In genomic region chr15:8485261-8485660, GRCm38 (mm10) we compare ENCODE assay signal across 36 mouse cellular contexts. TPM values are rescaled to one million over a fixed set of nuclear protein-coding genes. Genes with fewer than 3 reads are reported as not detected.
DNase-seq lines count a peak whose midpoint lies in the region; ATAC-seq and TF ChIP-seq lines count a peak whose summit lies in the region.
"Had no signal": no experiment of that assay in that cellular context is flagged by ENCODE, and none has a peak within 500 bp of the region (broad histone marks: within the 10 kb centered on the region; RNA-seq: fewer than 3 reads in every experiment).

No protein-coding gene starts in this region.

- no peak overlapping the region for H3K9ac ChIP-seq in forebrain, postnatal 0 days
- no peak overlapping the region for H3K9ac ChIP-seq in embryonic facial prominence, embryonic 14.5 days (ENCODE audit: low read depth, low read length)
- H3K9ac ChIP-seq: embryonic facial prominence, embryonic 12.5 days; heart, embryonic 12.5 days had no signal

- ATAC-seq in forebrain, postnatal 0 days: no peak
- no peak for ATAC-seq in embryonic facial prominence, embryonic 14.5 days (ENCODE audit: low read depth)
- no peak for ATAC-seq in erythroid progenitor cell, adult 5-6 weeks (replicated peaks; ENCODE audit: low FRiP score, poor library complexity, severe bottlenecking)
- ATAC-seq: forebrain, embryonic 16.5 days; Patski had no signal

- H3K36me3 ChIP-seq in forebrain, postnatal 0 days (ENCODE audit: insufficient read depth): no peaks in the 10 kb centered on the region
- H3K36me3 ChIP-seq in forebrain, embryonic 10.5 days (replicated peaks): no peaks in the 10 kb centered on the region
- no peaks in the 10 kb centered on the region for H3K36me3 ChIP-seq in embryonic facial prominence, embryonic 14.5 days (ENCODE audit: control insufficient read depth, insufficient read depth, low read length)
- H3K36me3 ChIP-seq: embryonic facial prominence, embryonic 12.5 days; G1E; heart, embryonic 12.5 days; limb, embryonic 10.5 days had no signal

- no peaks in the 10 kb centered on the region for H3K9me3 ChIP-seq in forebrain, postnatal 0 days (ENCODE audit: low read length)
- H3K9me3 ChIP-seq in forebrain, embryonic 10.5 days: no peaks in the 10 kb centered on the region
- no peaks in the 10 kb centered on the region for H3K9me3 ChIP-seq in embryonic facial prominence, embryonic 14.5 days (ENCODE audit: control insufficient read depth, low read length)
- H3K9me3 ChIP-seq: embryonic facial prominence, embryonic 12.5 days; G1E; heart, embryonic 12.5 days; limb, embryonic 10.5 days had no signal

- H3K4me2 ChIP-seq in forebrain, postnatal 0 days (ENCODE audit: low read depth): no peak overlapping the region
- H3K4me2 ChIP-seq in embryonic facial prominence, embryonic 14.5 days (ENCODE audit: low read depth, low read length): no peak overlapping the region
- H3K4me2 ChIP-seq: embryonic facial prominence, embryonic 12.5 days; heart, embryonic 12.5 days; midbrain, embryonic 11.5 days had no signal

- no peak overlapping the region for H3K4me3 ChIP-seq in forebrain, postnatal 0 days (ENCODE audit: low read depth, low read length)
- H3K4me3 ChIP-seq in forebrain, embryonic 10.5 days: no peak overlapping the region
- H3K4me3 ChIP-seq in embryonic facial prominence, embryonic 14.5 days (ENCODE audit: low read depth, low read length): no peak overlapping the region
- H3K4me3 ChIP-seq: embryonic facial prominence, embryonic 12.5 days; erythroblast, embryonic 14.5 days; heart, embryonic 12.5 days; limb, embryonic 10.5 days had no signal

- DNase-seq in forebrain, postnatal 0 days: peak; percentile 2
- DNase-seq in forebrain, embryonic 10.5 days (ENCODE audit: extremely low spot score, low spot score): no peak
- peak; percentile 25 for DNase-seq in brain, adult 2 months (ENCODE audit: low read depth, low spot score)
- DNase-seq in embryonic facial prominence, embryonic 14.5 days (ENCODE audit: low spot score): peak; percentile 16
- peak; percentile 4 to 45 for DNase-seq in layer of hippocampus, postnatal 14 days (ENCODE audit: low spot score in 2 of 2)
- DNase-seq in adrenal gland, adult (ENCODE audit: inconsistent age in 2 of 2, low spot score in 1 of 2): no peak
- DNase-seq: adrenal gland, adult 8-10 months; B cell, adult 2 months; cerebellum, adult 8-10 months; gastrocnemius, postnatal 25 days; heart, adult 18-20 months; heart, postnatal 10 days; kidney, adult 11 months; kidney, postnatal 4 days; liver; lung, postnatal 10 days; thymus, postnatal 14 days had no signal

- no peak overlapping the region for H3K27ac ChIP-seq in forebrain, postnatal 0 days (ENCODE audit: low read depth, low read length)
- H3K27ac ChIP-seq in forebrain, embryonic 10.5 days: no peak overlapping the region
- no peak overlapping the region for H3K27ac ChIP-seq in embryonic facial prominence, embryonic 14.5 days (replicated peaks; ENCODE audit: low read depth, low read length)
- H3K27ac ChIP-seq: embryonic facial prominence, embryonic 12.5 days; limb, embryonic 10.5 days had no signal

- no peak for TF ChIP-seq CTCF in forebrain, postnatal 0 days (IDR thresholded peaks at IDR 0.05; ENCODE audit: low read depth)

- WGBS in forebrain, postnatal 0 days: 76% methylated on average over 6 of the region's 6 CpGs
- 90% methylated on average over 6 of the region's 6 CpGs for WGBS in forebrain, embryonic 10.5 days
- 70% methylated on average over 6 of the region's 6 CpGs for WGBS in embryonic facial prominence, embryonic 14.5 days

- H3K27me3 ChIP-seq in forebrain, postnatal 0 days (ENCODE audit: insufficient read depth, low read length): no peaks in the 10 kb centered on the region
- H3K27me3 ChIP-seq in forebrain, embryonic 10.5 days (ENCODE audit: poor library complexity, severe bottlenecking): no peaks in the 10 kb centered on the region
- H3K27me3 ChIP-seq in embryonic facial prominence, embryonic 14.5 days (replicated peaks; ENCODE audit: control insufficient read depth, insufficient read depth, low read length): no peaks in the 10 kb centered on the region
- H3K27me3 ChIP-seq: CH12.LX; embryonic facial prominence, embryonic 12.5 days; heart, embryonic 12.5 days had no signal

- no peaks in the 10 kb centered on the region for H3K4me1 ChIP-seq in forebrain, postnatal 0 days (ENCODE audit: insufficient read depth)
- H3K4me1 ChIP-seq in forebrain, embryonic 10.5 days: no peaks in the 10 kb centered on the region
- H3K4me1 ChIP-seq in embryonic facial prominence, embryonic 14.5 days (ENCODE audit: control insufficient read depth, insufficient read depth, low read length): no peaks in the 10 kb centered on the region
- H3K4me1 ChIP-seq: embryonic facial prominence, embryonic 12.5 days; heart, embryonic 12.5 days; limb, embryonic 10.5 days had no signal

RNA-seq across cellular contexts. Expression of gene Gm2310, which starts 34.5 kb away (rescaled TPM):
- total RNA-seq in forebrain, postnatal 0 days (2014; rRNA removed): not detected in 2 replicates
- polyA plus RNA-seq in forebrain, postnatal 0 days (2015; fragmentation: Nextera tagmentation; extraction: Ambion mirVana): not detected in 2 replicates
- polyA plus RNA-seq in forebrain, embryonic 10.5 days (2016; fragmentation: Nextera tagmentation; extraction: Ambion mirVana): not detected in 2 replicates
- polyA plus RNA-seq in embryonic facial prominence, embryonic 14.5 days (2014; fragmentation: Nextera tagmentation; extraction: Ambion mirVana): not detected in 2 replicates
- not detected for total RNA-seq in layer of hippocampus, postnatal 14 days (2021)
- total RNA-seq in erythroid progenitor cell, adult 5-6 weeks (2015; ENCODE audit: low replicate concordance): not detected in 2 replicates
- not detected in 2 replicates for total RNA-seq in erythroid progenitor cell, adult 5-6 weeks (2017; ENCODE audit: low replicate concordance)
- total RNA-seq: adrenal gland, adult 8-10 months; CH12.LX; G1E; gastrocnemius, postnatal 25 days; heart, adult 18-20 months; heart, postnatal 10 days; left cerebral cortex, adult 8-10 months; megakaryocyte progenitor cell, adult 5-6 weeks; monocyte, adult 5-6 weeks; neutrophil, adult 5-6 weeks had no signal
- polyA plus RNA-seq: cortical plate, adult 2 months; embryonic facial prominence, embryonic 12.5 days; erythroblast, embryonic 14.5 days; forebrain, embryonic 16.5 days; G1E; heart, embryonic 12.5 days; hindbrain, embryonic 11.5 days; kidney, embryonic 16.5 days; limb, embryonic 10.5 days; liver, embryonic 16.5 days; midbrain, embryonic 11.5 days; Patski; stomach, embryonic 14.5 days had no signal

RNA-seq across cellular contexts. Expression of gene Nipbl, which starts 41.0 kb away (rescaled TPM):
- 15.7 and 20.7 TPM in 2 replicates for total RNA-seq in forebrain, postnatal 0 days (2014; rRNA removed)
- 5.5 and 10.5 TPM in 2 replicates for polyA plus RNA-seq in forebrain, postnatal 0 days (2015; fragmentation: Nextera tagmentation; extraction: Ambion mirVana)
- 18.5 and 18.8 TPM in 2 replicates for polyA plus RNA-seq in forebrain, embryonic 10.5 days (2016; fragmentation: Nextera tagmentation; extraction: Ambion mirVana)
- 20.3 and 20.9 TPM in 2 replicates for polyA plus RNA-seq in embryonic facial prominence, embryonic 14.5 days (2014; fragmentation: Nextera tagmentation; extraction: Ambion mirVana)
- total RNA-seq in layer of hippocampus, postnatal 14 days (2021): 10 to 100 TPM; 31.7 to 33.1 TPM
- total RNA-seq in erythroid progenitor cell, adult 5-6 weeks (2015; ENCODE audit: low replicate concordance): 54.8 and 83.8 TPM in 2 replicates
- 66.6 and 69.1 TPM in 2 replicates for total RNA-seq in erythroid progenitor cell, adult 5-6 weeks (2017; ENCODE audit: low replicate concordance)

Comparison
In these comparisons a context has a peak if more than half of its experiments do, and no peak if none do; other contexts are left out.
1. DNase-seq: peak in forebrain, postnatal 0 days (single experiment), brain, adult 2 months (single experiment), embryonic facial prominence, embryonic 14.5 days (single experiment) and layer of hippocampus, postnatal 14 days (2 of 2); none in forebrain, embryonic 10.5 days (single experiment) and adrenal gland, adult (0 of 2).